Mouse (Mus musculus): Measurements from ENCODE around the gene Crxos.

Crxos gene

DNA sequence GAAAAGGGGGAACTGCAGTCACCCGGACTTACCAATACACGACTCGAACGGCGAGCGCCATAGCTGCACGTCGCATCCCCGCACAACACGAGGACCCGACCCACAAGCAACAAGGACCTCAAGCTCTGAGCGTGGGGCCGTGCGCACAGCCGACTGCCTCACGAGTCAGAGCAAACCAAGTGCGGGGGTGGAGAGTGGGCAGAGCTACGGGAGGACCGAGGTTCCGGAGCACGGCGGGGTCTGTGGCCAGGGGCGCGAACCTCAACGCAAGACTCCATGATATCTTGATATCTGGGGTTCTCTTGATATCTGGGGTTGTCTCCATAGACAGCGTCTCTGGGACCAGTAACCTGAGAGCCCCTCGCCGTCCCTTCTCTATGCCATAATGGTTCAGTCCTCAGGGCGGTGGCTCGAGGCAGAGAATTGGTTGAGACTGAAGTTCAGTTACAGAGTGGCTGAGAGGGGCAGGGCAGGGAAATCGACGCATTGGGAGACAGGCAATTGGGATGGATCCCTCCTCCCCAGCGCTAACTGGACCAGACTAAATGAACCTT is 39.9 kb downstream of the Crxos start, which contains the start of gene Selenow:
TSS of gene Selenow (minus strand) at position 183 of the 554 bp plus-strand sequence.
- peak; percentile 91 to 92 for DNase-seq

GRCm38 (mm10) chr7:15929910-15930309 is 47.5 kb downstream of the Crxos start:
- peak; percentile 59 to 61 for DNase-seq

DNA sequence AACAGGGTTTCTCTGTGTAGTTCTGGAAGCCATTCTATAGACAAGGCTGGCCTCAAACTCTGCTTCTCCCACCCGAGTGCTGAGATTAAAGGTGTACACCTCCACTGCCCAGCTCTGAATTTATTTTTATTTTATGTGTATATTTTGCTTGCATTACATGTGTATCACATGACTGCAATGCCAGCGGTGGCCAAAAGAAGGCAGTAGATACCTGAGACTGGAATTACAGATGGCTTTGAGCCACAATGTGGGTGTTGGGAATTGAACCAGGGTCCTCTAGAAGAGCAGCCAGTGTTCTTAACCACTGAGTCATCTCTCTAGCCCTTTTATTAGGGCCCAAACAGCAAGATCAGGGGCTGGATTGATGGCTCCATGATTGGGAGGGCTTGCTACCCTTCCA is 48.1 kb downstream of the Crxos start:
- no peak for DNase-seq

- no peak for DNase-seq
Observed at GRCm38 (mm10) chr7:15931635-15932034, 49.2 kb downstream of the Crxos start.

DNA sequence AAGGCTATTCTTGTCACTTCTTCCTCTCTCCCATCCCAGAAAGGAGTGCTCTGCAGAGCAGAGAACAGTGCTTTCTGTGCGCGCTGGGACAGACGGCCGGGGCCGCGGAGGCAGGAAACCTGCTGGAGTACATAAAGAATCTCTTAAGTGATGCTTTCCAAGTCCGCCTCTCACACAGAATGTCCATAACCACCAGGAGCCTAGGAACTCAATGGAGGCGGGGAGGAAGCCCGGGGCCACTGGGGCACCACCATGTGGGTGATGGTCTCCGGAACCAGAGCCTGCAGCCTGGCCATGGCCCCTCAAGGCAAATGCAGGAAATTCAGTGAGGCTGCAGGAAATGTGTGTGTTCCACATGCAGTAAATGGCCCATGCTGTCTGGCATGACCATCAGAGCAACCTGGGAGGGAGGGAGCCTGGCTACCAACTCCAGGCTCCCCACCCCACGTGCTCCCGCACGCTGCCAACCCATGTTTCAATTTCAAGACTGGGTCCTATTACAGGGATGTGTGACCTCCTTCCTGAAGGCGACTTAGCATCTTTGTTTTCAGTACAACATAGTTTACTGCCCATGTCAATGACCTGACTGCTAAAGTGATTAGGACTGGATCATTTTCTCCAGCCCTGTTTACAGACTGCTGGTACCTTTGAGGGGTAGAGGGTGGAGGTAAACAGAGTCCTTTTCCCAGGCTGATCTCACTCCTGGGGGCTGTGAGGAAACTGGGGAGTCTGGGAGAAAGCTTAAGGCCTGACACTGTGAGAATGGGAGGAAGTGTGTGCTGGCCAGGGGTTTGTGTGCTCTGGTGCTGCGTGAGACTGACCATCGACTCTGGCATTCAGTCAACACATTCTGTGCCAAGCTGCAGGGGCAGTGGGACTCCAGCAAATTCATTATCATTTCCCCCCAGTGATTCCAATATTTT is 51.3 kb downstream of the Crxos start:
- no peak for DNase-seq

- DNase-seq = no peak
Observed at GRCm38 (mm10) chr7:15937491-15937890, 55.1 kb downstream of the Crxos start.

DNA sequence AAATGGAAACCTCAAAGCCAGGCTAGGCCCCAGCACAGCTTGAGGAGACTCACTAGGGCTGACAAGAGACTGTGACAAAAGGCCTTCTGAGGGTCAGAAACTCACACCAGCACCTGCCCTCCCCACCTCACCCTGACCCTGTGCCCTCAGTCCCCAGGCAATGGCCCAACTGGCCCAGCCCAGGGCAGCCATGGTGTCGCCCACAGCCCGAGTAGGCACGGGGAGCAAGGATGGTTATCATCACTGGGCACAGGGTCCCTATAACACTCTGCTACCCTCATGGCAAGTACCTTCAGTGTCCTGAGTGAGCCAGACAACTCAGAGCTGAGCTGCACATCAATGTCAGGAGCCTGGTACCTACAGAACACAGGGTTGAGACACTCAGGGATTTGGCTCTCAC is 56.2 kb downstream of the Crxos start:
- no peak for DNase-seq

- no peak for DNase-seq
Observed at GRCm38 (mm10) chr7:15944311-15944710, 61.9 kb downstream of the Crxos start.

- DNase-seq = no peak
Observed at GRCm38 (mm10) chr7:15945211-15945610, 62.8 kb downstream of the Crxos start.

DNA sequence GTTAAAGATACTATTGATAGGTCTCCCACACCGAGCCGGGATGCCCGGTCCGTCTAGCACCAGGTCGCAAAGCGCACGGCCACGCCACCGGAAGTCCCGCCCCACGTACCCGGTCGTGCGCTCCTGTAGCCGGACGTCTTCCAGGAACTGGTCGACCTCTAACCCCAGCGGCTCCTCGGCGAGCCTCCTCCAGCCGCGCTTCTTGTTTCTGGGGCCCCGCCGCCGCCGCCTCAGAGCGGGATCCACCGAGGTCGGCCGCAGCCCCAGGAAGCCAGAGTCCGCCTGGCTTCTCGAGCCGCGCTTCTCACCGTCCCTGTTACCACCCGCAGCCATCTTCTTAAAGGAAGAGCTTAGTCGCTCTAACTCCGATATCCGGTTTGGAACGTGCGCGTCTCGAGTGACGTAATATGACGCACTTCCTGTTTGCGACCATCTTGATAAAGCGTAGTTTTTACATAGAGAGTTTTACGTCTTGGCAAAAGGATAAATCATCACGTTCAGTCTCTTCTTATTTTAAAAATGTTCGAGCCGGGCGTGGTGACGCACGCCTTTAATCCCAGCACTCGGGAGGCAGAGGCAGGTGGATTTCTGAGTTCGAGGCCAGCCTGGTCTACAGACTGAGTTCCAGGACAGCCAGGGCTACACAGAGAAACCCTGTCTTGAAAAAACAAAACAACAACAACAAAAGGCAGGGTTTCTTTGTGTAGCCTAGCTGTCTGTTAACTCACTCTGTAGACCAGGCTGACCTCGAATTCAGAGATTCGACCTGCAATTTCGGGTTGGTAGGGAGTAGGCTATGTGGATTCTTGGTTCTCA is 63.5 kb downstream of the Crxos start, which contains the start of gene Nop53:
TSS of gene Nop53 (minus strand) at position 354 of the 816 bp plus-strand sequence.
- peak; percentile 93 to 96 for DNase-seq

DNA sequence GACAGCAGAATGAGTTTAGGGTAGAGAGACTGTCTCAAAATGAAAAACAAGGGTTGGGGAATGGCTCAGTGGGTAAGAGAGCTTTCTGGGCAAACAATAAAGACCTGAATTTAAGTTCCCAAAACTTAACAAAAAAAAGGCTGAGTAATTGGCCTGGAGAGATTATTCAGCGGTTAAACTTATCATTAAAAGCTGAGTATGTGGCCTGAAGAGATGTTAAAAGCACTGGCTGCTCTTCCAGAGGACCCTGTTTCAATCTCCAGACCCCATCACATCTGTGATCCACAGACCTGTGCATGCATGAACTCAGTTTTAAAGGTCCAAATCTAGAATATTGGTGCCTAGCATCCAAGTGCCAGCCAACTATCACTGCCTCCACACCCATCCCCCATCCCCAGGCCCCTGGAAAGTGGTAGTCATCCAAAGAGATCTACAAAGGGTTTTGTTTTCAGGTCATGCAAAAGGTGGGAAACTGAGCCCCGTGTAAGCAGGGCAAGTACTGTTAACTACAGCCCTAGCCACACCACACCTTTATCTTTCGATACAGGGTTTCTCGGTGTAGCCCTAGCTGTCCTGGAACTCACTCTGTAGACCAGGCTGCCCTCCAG is 65.3 kb downstream of the Crxos start:
- DNase-seq = no peak

GRCm38 (mm10) chr7:15948381-15948941 is 66.0 kb downstream of the Crxos start:
- DNase-seq = peak; percentile 84 to 90

GRCm38 (mm10) chr7:15949216-15949790 is 66.9 kb downstream of the Crxos start:
- no peak for DNase-seq

GRCm38 (mm10) chr7:15950008-15950407 is 67.6 kb downstream of the Crxos start:
- no peak for DNase-seq

DNA sequence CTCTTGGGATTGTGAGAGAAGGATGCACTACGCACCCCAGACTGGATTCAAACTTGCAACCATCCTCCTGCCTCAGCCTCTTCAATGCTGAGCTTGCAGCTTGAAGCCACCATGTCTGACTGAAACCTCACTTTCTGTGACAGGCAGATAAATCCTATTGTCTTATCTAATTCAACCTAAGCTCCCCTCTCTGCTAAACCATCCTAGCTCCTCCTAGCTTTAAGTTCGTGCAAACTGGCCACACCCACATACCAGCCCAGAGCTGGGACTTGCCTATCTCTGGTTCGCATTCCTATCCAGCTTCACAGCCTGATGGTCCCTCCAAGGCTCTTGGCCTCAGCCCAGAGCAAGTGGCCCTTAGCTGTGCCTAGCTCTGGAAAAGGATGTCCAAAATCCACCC is 70.0 kb downstream of the Crxos start:
- DNase-seq = no peak

Measured in cerebellum, adult 18-20 months (tissue).